Mouse (Mus musculus) c-Kit-positive CD71-positive TER-119-negative erythroid progenitor cells, embryonic 14.5 days (primary cell): Measurements from ENCODE around the gene Ints3.
"Not testable (repeated sequence)": the region's sequence is repeated elsewhere in the genome, so short reads cannot be mapped to it uniquely, and the experiment has no call there.

Experiments used
- DNase-seq: peaks from one replicate; pipeline ENCODE4 v3.0.0-alpha.2; 2013; ENCODE audit warnings: low read depth

The Ints3 gene

DNA sequence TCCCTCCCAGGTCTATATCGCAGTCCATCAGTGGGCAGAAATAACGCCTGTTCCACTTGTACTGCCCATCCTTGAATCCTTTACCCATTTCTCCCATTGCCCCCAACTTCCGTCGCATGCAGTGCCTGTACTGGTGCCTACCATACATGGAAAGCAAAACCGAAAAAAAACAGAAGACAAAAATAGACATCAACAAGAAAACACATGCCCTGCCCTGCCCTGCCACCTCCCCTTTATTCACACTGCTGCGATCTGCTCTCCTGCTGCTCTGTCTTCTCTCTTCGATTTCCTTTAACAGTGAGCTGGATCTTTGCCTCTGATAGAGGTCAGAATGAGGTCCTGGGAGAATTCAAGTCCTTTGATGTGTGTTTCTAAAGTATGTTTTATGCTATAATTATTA lies 75.5 kb downstream of the Ints3 start:
- no peak for DNase-seq

DNA sequence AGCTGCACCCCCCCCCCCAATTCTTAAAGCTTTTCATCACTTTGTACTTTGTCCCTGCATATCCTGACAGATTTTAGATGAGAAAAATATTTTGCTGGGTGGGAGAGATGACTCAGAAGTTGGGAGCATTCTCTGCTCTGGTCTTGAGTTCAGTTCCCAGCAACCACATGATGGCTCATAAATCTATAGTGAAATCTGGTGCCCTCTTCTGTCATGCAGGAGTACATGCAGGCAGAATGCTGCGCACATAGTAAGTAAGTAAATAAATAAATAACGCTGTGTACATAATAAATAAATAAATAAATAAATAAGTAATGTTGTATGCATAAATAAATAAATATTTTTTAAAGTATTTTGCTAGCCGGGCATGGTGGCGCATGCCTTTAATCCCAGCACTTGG lies 85.6 kb downstream of the Ints3 start:
- no peak for DNase-seq

DNA sequence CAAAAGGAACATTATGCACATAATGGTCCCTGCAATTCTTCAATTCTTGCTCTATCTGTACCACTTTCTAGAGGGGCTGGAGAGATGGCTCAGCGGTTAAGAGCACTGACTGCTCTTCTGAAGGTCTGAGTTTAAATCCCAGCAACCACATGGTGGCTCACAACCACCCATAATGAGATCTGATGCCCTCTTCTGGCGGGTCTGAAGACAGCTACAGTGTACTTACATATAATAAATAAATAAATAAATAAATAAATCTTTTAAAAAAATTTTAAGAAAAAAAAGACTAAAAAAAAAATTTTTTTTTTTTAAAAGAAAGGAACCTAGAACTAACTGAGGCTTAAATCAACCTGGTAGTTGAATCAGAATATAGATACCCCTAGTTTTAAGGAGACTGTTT lies 90.6 kb downstream of the Ints3 start:
- DNase-seq: not testable (repeated sequence)
